Mouse (Mus musculus) embryonic facial prominence, embryonic 12.5 days (tissue): Measurements from ENCODE around the gene Acss1. TPM values are rescaled to one million over a fixed set of nuclear protein-coding genes. Genes with fewer than 3 reads are reported as not detected.

Experiments
- ATAC-seq: fragments of 200-750 bp; cut with Nextera tagmentation; 2 replicates; pipeline ENCODE4 v1.8.0; 2017; ENCODE audit not compliant: insufficient number of reproducible peaks, insufficient read depth, low FRiP score, low TSS enrichment
- H3K27ac ChIP-seq: fragments of 300-500 bp; sonication (generic); 2 replicates; pipeline ENCODE4 v1.5.1; 2016; ENCODE audit warnings: mild to moderate bottlenecking
- H3K27me3 ChIP-seq: fragments of 300-500 bp; sonication (generic); 2 replicates; pipeline ENCODE4 v1.6.1; 2016; ENCODE audit warnings: mild to moderate bottlenecking, moderate library complexity
- H3K36me3 ChIP-seq: fragments of 300-500 bp; sonication (generic); 2 replicates; pipeline ENCODE4 v1.6.1; 2016; ENCODE audit warnings: mild to moderate bottlenecking
- H3K4me1 ChIP-seq: fragments of 300-500 bp; sonication (generic); 2 replicates; pipeline ENCODE4 v1.6.1; 2016
- H3K4me2 ChIP-seq: fragments of 300-500 bp; sonication (generic); replicated peaks from 2 replicates; pipeline ENCODE4 v1.6.1; 2016; ENCODE audit warnings: mild to moderate bottlenecking, moderate library complexity
- H3K4me3 ChIP-seq: fragments of 300-500 bp; sonication (generic); 2 replicates; pipeline ENCODE4 v1.5.1; 2016; ENCODE audit warnings: mild to moderate bottlenecking
- H3K9ac ChIP-seq: fragments of 300-500 bp; sonication (generic); 2 replicates; pipeline ENCODE4 v1.6.1; 2016; ENCODE audit warnings: mild to moderate bottlenecking, moderate library complexity
- H3K9me3 ChIP-seq: fragments of 300-500 bp; sonication (generic); 2 replicates; pipeline ENCODE4 v1.6.1; 2016; ENCODE audit warnings: mild to moderate bottlenecking, moderate library complexity
- WGBS: fragments of 180-500 bp; shearing (Covaris S2); methylation state at CpG from one replicate; pipeline ENCODE4 v1.1.7; 2016; 5-methylcytosine and 5-hydroxymethylcytosine counted together
- polyA plus RNA-seq: library from polyadenylated mRNA; unstranded; fragments of >200 nt; fragmentation: Nextera tagmentation; extraction: Ambion mirVana; gene quantifications from 2 replicates; pipeline ENCODE4 v1.2.1, GENCODE M21; 2016

The Acss1 gene
- polyA plus RNA-seq, 1 experiment from 2014 or later = 7.7 TPM

DNA sequence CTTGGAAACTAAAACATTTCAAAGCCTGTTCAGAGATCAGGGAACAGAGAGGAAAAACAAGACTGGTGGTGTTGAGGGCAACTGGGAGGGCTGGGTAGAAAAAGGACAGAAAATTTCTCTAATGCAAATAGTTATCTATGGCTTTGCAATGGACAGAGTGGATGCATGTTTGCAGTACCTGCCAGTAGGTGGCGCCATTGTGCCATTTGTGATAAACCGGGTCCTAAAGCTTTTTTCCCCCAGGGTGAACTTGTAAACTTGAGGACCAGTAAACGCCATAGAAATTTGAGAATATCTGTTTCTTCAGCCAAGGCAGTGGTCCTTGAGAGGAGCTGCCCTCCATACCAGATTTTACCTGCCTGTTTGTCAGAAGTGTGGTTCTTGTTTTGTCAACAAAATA lies 10.1 kb upstream of the Acss1 start:
- no peaks in the 10 kb centered on the region for H3K27me3 ChIP-seq
- no peak for ATAC-seq
- H3K4me1 ChIP-seq = no peaks in the 10 kb centered on the region
- H3K4me3 ChIP-seq = no peak overlapping the region
- no peak overlapping the region for H3K27ac ChIP-seq
- no peak overlapping the region for H3K4me2 ChIP-seq
- H3K9ac ChIP-seq = no peak overlapping the region
- 0% methylated on average over 3 of the region's 3 CpGs for WGBS
- H3K9me3 ChIP-seq = no peaks in the 10 kb centered on the region
- H3K36me3 ChIP-seq = no peaks in the 10 kb centered on the region

DNA sequence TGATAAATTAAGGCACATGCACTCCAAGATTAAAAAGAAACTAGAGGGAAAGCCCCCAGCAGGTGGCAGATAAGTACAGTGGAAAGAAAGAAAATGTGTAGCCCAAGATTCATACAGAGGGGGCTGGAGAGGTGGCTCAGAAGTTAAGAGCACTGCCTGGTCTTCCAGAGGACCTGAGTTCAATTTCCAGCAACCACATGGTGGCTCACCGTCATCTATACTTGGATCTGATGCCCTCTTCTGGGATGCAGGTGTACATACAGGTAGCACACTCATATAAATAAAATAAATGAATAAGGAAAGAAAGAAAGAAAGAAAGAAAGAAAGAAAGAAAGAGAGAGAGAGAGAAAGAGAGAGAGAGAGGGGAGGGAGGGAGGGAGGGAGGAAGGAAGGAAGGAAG lies 7.2 kb upstream of the Acss1 start:
- H3K4me3 ChIP-seq = no peak overlapping the region
- H3K36me3 ChIP-seq = no peaks in the 10 kb centered on the region
- ATAC-seq = no peak
- no peaks in the 10 kb centered on the region for H3K9me3 ChIP-seq
- no peak overlapping the region for H3K27ac ChIP-seq
- H3K9ac ChIP-seq = no peak overlapping the region
- H3K4me2 ChIP-seq = no peak overlapping the region
- no peaks in the 10 kb centered on the region for H3K4me1 ChIP-seq
- H3K27me3 ChIP-seq = no peaks in the 10 kb centered on the region
- WGBS = 19% methylated on average over 1 of the region's 1 CpGs

GRCm38 (mm10) chr2:150674900-150675299 lies 6.6 kb upstream of the Acss1 start:
- peak; percentile 19; the same call in 1 of the 2 replicates for ATAC-seq
- WGBS = 5% methylated on average over 2 of the region's 2 CpGs
- no peaks in the 10 kb centered on the region for H3K36me3 ChIP-seq

DNA sequence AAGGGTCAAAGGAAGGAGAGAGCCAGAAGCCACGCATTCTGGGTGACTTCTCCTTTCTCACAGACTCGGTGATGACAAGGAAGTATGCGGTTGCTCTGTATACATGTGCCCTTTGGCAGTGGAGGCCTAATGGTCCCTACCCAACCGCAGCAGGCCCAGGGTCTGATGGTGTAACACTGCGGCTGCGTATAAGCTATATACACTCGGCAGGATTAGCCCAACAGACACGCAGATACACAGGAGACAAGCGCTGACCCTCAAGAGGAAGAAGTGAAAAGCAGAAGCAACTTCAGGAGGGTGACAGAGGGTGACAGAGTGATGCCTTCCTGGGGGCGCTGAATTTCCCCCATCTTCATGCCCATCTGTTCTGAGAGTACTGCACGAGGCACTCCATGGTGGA lies 5.6 kb upstream of the Acss1 start:
- Histone ChIP-seq H3K4me3 (no peak overlapping the region), H3K27ac (no peak overlapping the region), H3K9ac (no peak overlapping the region), H3K36me3 (no peaks in the 10 kb centered on the region), H3K27me3 (no peaks in the 10 kb centered on the region), H3K4me1 (no peaks in the 10 kb centered on the region), H3K4me2 (no peak overlapping the region), H3K9me3 (no peaks in the 10 kb centered on the region)
- WGBS = 85% methylated on average over 11 of the region's 11 CpGs
- ATAC-seq = no peak

More at GRCm38 (mm10) chr2:150674900-150675299, 6.6 kb upstream of the Acss1 start:
- Histone ChIP-seq H3K9me3 (no peaks in the 10 kb centered on the region), H3K4me3 (no peak overlapping the region), H3K4me1 (no peaks in the 10 kb centered on the region), H3K27me3 (no peaks in the 10 kb centered on the region), H3K4me2 (no peak overlapping the region), H3K27ac (no peak overlapping the region), H3K9ac (no peak overlapping the region)

- H3K9ac ChIP-seq = no peak overlapping the region
- no peak for ATAC-seq
- no peaks in the 10 kb centered on the region for H3K9me3 ChIP-seq
- WGBS = 81% methylated on average over 8 of the region's 8 CpGs
- H3K4me2 ChIP-seq = no peak overlapping the region
- no peak overlapping the region for H3K27ac ChIP-seq
- no peaks in the 10 kb centered on the region for H3K36me3 ChIP-seq
- H3K4me3 ChIP-seq = no peak overlapping the region
- peaks cover 12% of the 10 kb centered on the region; the same call in 1 of the 2 replicates for H3K27me3 ChIP-seq
- H3K4me1 ChIP-seq = peaks cover 8% of the 10 kb centered on the region; the same call in 1 of the 2 replicates
These were observed 3.5 kb upstream of the Acss1 start for GRCm38 (mm10) chr2:150671609-150672290.

- Histone ChIP-seq H3K9ac (no peak overlapping the region), H3K4me3 (no peak overlapping the region), H3K27ac (no peak overlapping the region), H3K36me3 (no peaks in the 10 kb centered on the region), H3K27me3 (peaks cover 14% of the 10 kb centered on the region; the same call in 1 of the 2 replicates), H3K4me1 (peaks cover 8% of the 10 kb centered on the region; the same call in 1 of the 2 replicates), H3K4me2 (no peak overlapping the region), H3K9me3 (no peaks in the 10 kb centered on the region)
- WGBS = 75% methylated on average over 1 of the region's 1 CpGs
- no peak for ATAC-seq
These were observed 2.6 kb upstream of the Acss1 start for GRCm38 (mm10) chr2:150670926-150671325.

GRCm38 (mm10) chr2:150669454-150670045 lies 1.2 kb upstream of the Acss1 start:
- Histone ChIP-seq H3K4me3 (no peak overlapping the region), H3K4me1 (peaks cover 8% of the 10 kb centered on the region; the same call in 1 of the 2 replicates), H3K36me3 (no peaks in the 10 kb centered on the region), H3K27ac (no peak overlapping the region), H3K9ac (no peak overlapping the region), H3K27me3 (peaks cover 17% of the 10 kb centered on the region; the same call in 1 of the 2 replicates), H3K9me3 (no peaks in the 10 kb centered on the region), H3K4me2 (no peak overlapping the region)
- ATAC-seq = no peak
- 77% methylated on average over 2 of the region's 2 CpGs for WGBS

DNA sequence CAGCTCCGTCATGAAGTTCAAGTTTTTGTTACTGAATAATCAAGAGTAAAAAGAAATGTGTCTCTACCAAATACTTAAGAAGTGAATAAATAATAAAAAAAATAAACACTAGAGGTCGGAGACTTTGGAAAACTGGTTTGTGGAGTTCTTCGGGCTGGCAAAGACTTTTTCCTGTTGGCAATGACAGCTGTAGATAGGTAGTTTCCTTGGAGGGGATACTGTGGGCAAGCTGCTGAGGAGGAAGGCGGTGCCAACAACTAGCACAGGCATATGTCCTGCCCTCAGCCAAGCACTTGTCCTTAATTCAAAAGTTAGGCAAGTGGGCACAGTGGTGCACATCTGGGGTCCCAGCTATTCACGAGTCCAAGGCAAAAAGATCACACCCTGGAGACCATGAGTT lies 656 bp upstream of the Acss1 start:
- 89% methylated on average over 5 of the region's 5 CpGs for WGBS
- H3K4me2 ChIP-seq = no peak overlapping the region
- H3K27me3 ChIP-seq = peaks cover 17% of the 10 kb centered on the region; the same call in 1 of the 2 replicates
- no peak overlapping the region for H3K27ac ChIP-seq
- H3K9ac ChIP-seq = no peak overlapping the region
- no peak overlapping the region for H3K4me3 ChIP-seq
- no peak for ATAC-seq
- H3K9me3 ChIP-seq = no peaks in the 10 kb centered on the region
- no peaks in the 10 kb centered on the region for H3K36me3 ChIP-seq
- H3K4me1 ChIP-seq = peaks cover 8% of the 10 kb centered on the region; the same call in 1 of the 2 replicates

DNA sequence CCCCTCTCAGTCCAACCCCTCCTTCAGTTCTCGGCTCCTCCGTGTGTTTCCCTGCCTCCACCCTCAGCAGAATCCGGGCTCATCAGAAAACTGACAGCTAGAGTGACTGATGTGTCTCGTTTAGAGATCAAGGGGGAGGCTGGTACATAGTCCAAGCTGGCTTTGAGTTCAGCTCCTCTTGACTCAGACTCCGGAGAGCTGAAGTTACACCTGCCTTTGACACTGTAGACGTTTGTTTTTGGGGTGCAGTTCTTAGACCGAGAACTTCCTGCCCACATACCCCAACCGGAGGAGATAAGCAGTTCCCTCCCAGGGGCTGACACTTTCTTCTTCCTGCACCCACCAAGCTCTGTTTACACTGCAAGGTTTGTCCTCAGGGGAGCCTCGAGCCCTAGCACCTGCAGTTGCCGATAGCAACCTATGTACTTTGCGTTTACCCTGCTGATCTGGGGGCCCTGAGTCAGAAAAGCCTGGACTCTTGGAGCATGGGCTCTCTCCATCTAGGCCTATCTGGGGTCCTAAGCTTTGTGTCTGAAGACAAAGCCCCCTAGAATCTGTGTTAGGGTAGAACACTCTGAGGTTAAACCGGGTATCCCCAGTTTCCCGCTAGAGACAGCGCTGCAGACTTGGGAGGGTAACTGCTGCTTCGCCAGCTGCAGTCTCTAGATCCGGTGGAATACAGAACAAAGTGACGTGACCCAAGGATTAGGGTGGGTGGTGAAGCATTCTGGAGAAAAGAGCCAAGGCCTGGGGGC lies 1.1 kb downstream of the Acss1 start:
- H3K27me3 ChIP-seq = peaks cover 17% of the 10 kb centered on the region; the same call in 1 of the 2 replicates
- peak overlapping the region; percentile 94 for H3K4me2 ChIP-seq
- peak overlapping the region; percentile 63 for H3K4me3 ChIP-seq
- no peak for ATAC-seq
- H3K4me1 ChIP-seq = peaks cover 8% of the 10 kb centered on the region; the same call in 1 of the 2 replicates
- H3K9ac ChIP-seq = peak overlapping the region; percentile 63
- no peaks in the 10 kb centered on the region for H3K9me3 ChIP-seq
- H3K27ac ChIP-seq = no peak overlapping the region
- 3% methylated on average over 17 of the region's 17 CpGs for WGBS
- no peaks in the 10 kb centered on the region for H3K36me3 ChIP-seq

- 46% methylated on average over 7 of the region's 7 CpGs for WGBS
- Histone ChIP-seq H3K9ac (no peak overlapping the region), H3K4me3 (peak overlapping the region; percentile 63; the same call in 1 of the 2 replicates), H3K27me3 (peaks cover 17% of the 10 kb centered on the region; the same call in 1 of the 2 replicates), H3K27ac (no peak overlapping the region), H3K36me3 (no peaks in the 10 kb centered on the region), H3K4me2 (peak overlapping the region; percentile 94), H3K4me1 (peaks cover 8% of the 10 kb centered on the region; the same call in 1 of the 2 replicates), H3K9me3 (no peaks in the 10 kb centered on the region)
- ATAC-seq = no peak
These were observed 1.6 kb downstream of the Acss1 start for GRCm38 (mm10) chr2:150666723-150667064.

GRCm38 (mm10) chr2:150665534-150666451 lies 2.5 kb downstream of the Acss1 start:
- Histone ChIP-seq H3K36me3 (no peaks in the 10 kb centered on the region), H3K27ac (no peak overlapping the region), H3K9me3 (no peaks in the 10 kb centered on the region), H3K4me1 (peaks cover 8% of the 10 kb centered on the region; the same call in 1 of the 2 replicates), H3K9ac (no peak overlapping the region), H3K4me3 (no peak overlapping the region), H3K4me2 (no peak overlapping the region), H3K27me3 (peaks cover 17% of the 10 kb centered on the region; the same call in 1 of the 2 replicates)
- no peak for ATAC-seq
- WGBS = 60% methylated on average over 10 of the region's 10 CpGs
